Mouse (Mus musculus) embryonic facial prominence, embryonic 14.5 days (tissue): ENCODE data around the gene 2210010C04Rik. TPM values are rescaled to one million over a fixed set of nuclear protein-coding genes. Genes with fewer than 3 reads are reported as not detected.

Source experiments
- ATAC-seq: fragments of 200-750 bp; cut with Nextera tagmentation; 2 replicates; pipeline ENCODE4 v1.8.0; 2017; ENCODE audit warnings: low read depth, moderate number of reproducible peaks, moderate TSS enrichment
- DNase-seq: peaks from one replicate; pipeline ENCODE4 v3.0.0-alpha.2; 2015; ENCODE audit warnings: low spot score
- H3K27ac ChIP-seq: fragments of 300-500 bp; sonication (generic); replicated peaks from 2 replicates; pipeline ENCODE4 v1.5.1; 2014; ENCODE audit warnings: low read depth, mild to moderate bottlenecking, low read length, moderate library complexity
- H3K27me3 ChIP-seq: fragments of 300-500 bp; sonication (generic); replicated peaks from 2 replicates; pipeline ENCODE4 v1.6.1; 2014; ENCODE audit warnings: low read length; ENCODE audit not compliant: control insufficient read depth, insufficient read depth
- H3K36me3 ChIP-seq: fragments of 300-500 bp; sonication (generic); 2 replicates; pipeline ENCODE4 v1.6.1; 2014; ENCODE audit warnings: low read length, mixed read lengths; ENCODE audit not compliant: control insufficient read depth, insufficient read depth
- H3K4me1 ChIP-seq: fragments of 300-500 bp; sonication (generic); 2 replicates; pipeline ENCODE4 v1.6.1; 2014; ENCODE audit warnings: antibody characterized with exemption, low read length; ENCODE audit not compliant: control insufficient read depth, insufficient read depth
- H3K4me2 ChIP-seq: fragments of 300-500 bp; sonication (generic); 2 replicates; pipeline ENCODE4 v1.6.1; 2014; ENCODE audit warnings: low read depth, mild to moderate bottlenecking, low read length, moderate library complexity, mixed read lengths
- H3K4me3 ChIP-seq: fragments of 300-500 bp; sonication (generic); 2 replicates; pipeline ENCODE4 v1.5.1; 2014; ENCODE audit warnings: low read depth, mild to moderate bottlenecking, low read length
- H3K9ac ChIP-seq: fragments of 300-500 bp; sonication (generic); 2 replicates; pipeline ENCODE4 v1.6.1; 2014; ENCODE audit warnings: low read depth, mild to moderate bottlenecking, low read length, moderate library complexity, mixed read lengths
- H3K9me3 ChIP-seq: fragments of 300-500 bp; sonication (generic); 2 replicates; pipeline ENCODE4 v1.6.1; 2016; ENCODE audit warnings: low read length; ENCODE audit not compliant: control insufficient read depth
- WGBS: fragments of 180-500 bp; shearing (Covaris S2); extraction: QIAGEN DNeasy Blood & Tissue Kit; methylation state at CpG from one replicate; pipeline ENCODE4 v1.1.7; 2014; 5-methylcytosine and 5-hydroxymethylcytosine counted together
- polyA plus RNA-seq: library from polyadenylated mRNA; unstranded; fragments of >200 nt; fragmentation: Nextera tagmentation; extraction: Ambion mirVana; gene quantifications from 2 replicates; pipeline ENCODE4 v1.2.1, GENCODE M21; 2014

Gene 2210010C04Rik
- not detected in 2 replicates for polyA plus RNA-seq

DNA sequence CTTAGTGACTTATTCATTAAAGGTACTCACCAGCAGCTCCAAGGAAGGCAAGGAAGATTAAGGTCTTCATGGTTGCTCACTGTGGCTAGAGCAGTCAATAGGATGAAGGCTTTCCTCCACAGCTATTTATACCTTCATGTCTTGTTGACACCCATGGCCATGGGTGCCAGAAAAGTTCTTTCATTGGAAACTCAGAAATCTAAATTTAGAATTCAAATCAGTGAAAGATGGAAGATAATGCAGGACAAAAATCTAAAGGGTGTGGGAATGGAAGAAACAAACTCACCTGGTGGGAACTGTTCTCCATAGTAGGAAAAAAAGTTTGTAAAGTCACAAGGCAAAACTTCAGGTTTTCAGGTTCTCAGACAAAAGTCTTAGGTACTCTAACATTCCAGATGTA lies at the start of gene 2210010C04Rik:
Gene 2210010C04Rik, minus strand, starts transcription at position 101 of the 400 bp plus-strand sequence.
- H3K27me3 ChIP-seq: no peaks in the 10 kb centered on the region
- H3K4me1 ChIP-seq: no peaks in the 10 kb centered on the region
- ATAC-seq (no peak), DNase-seq (no peak)
- H3K4me3 ChIP-seq: no peak within 1 kb of the TSS
- no peaks in the 10 kb centered on the region for H3K9me3 ChIP-seq
- no peak within 1 kb of the TSS for H3K27ac ChIP-seq
- no peak within 1 kb of the TSS for H3K4me2 ChIP-seq
- H3K36me3 ChIP-seq: no peaks in the 10 kb centered on the region
- no peak within 1 kb of the TSS for H3K9ac ChIP-seq

- no peaks in the 10 kb centered on the region for H3K4me1 ChIP-seq
- H3K4me3 ChIP-seq: no peak overlapping the region
- no peaks in the 10 kb centered on the region for H3K36me3 ChIP-seq
- no peak for ATAC-seq
- H3K9ac ChIP-seq: no peak overlapping the region
- no peak overlapping the region for H3K27ac ChIP-seq
- no peak for DNase-seq
- no peaks in the 10 kb centered on the region for H3K9me3 ChIP-seq
- no peaks in the 10 kb centered on the region for H3K27me3 ChIP-seq
- no peak overlapping the region for H3K4me2 ChIP-seq
Measured at GRCm38 (mm10) chr6:41080121-41080520, 44.8 kb upstream of the 2210010C04Rik start.

DNA sequence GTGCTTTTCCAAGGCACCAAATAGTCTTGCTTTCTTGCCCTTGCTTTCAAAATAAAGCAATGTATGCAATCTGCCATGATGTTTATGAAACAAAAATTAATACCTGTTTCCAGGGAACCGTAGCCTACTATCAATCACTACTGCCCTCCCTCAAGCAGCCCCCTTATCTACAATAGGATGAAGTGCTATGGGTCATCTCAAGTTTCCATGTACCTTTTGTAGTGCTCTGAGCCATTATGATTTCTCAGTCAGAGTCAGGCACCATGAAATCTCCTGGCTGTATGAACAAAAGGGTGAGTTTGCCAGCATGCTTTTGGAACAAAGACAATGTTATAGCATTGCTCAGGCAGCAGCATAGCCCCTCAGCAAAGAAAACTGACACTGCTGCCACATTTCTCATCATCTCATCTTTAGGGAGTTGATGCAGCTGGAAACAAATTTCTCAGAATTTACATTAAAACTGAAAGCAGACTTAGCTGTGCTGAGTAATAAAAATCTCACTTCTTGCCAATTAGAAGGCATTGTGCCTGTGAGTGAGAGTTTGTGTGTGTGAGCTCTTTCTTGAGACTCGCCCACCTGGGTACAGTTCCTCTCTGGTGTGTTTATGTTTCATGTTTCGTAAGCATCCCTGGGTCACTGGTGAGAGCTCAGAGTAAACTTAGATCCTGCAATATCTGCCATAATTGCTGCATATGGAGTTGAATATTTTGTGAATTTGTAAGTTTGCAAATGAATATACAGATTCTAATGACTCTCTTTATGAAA lies 43.4 kb upstream of the 2210010C04Rik start:
- H3K9ac ChIP-seq: no peak overlapping the region
- H3K9me3 ChIP-seq: no peaks in the 10 kb centered on the region
- no peaks in the 10 kb centered on the region for H3K36me3 ChIP-seq
- H3K27ac ChIP-seq: no peak overlapping the region
- H3K4me3 ChIP-seq: no peak overlapping the region
- WGBS: 47% methylated on average over 3 of the region's 3 CpGs
- ATAC-seq (peak; percentile 4; the same call in 1 of the 2 replicates), DNase-seq (peak; percentile 22)
- no peaks in the 10 kb centered on the region for H3K27me3 ChIP-seq
- H3K4me1 ChIP-seq: no peaks in the 10 kb centered on the region
- no peak overlapping the region for H3K4me2 ChIP-seq

DNA sequence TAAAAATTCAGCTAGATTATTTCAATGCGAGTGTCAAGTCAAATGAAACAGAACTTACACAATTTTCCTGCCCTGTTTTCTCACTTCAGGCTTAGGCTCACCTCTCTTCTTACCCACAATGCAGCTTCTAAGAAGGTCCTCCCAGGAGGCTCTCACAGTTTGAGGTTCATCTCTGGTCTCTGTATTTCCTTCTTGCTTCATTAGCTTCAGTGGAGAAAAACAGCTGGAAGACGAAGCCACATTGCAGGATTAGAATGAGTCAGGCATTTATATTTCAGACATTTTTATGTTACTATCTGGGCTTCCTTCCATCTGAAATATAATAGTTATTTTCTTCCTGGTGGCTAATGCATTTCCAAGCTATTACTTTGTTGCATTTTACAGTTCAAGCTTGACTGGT lies 40.4 kb upstream of the 2210010C04Rik start:
- no peak for ATAC-seq
- WGBS: 57% methylated on average over 2 of the region's 2 CpGs

DNA sequence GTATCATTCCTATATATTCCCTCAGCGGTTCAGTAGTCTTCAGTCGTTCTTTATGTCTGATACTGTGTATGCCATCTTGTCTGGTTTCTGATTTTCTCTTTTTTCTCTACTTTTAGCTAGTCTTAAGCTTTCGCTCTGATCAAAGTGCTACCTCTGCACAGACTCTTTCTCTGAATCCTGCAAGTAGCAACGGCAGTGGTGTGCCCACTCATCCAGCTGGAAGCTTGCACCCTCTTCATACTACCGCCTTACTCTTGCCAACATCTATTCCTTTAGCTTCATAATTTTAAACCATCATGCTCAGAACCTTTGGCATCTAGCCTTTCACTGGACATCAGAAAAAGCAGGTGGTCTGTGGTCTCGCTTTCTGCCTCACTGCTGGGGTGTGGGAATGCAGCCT lies 28.0 kb upstream of the 2210010C04Rik start:
- Histone ChIP-seq H3K27ac (no peak overlapping the region), H3K4me1 (no peaks in the 10 kb centered on the region; the same call in 1 of the 2 replicates), H3K4me2 (no peak overlapping the region), H3K27me3 (no peaks in the 10 kb centered on the region), H3K4me3 (no peak overlapping the region), H3K9ac (no peak overlapping the region), H3K9me3 (no peaks in the 10 kb centered on the region), H3K36me3 (no peaks in the 10 kb centered on the region)
- 89% methylated on average over 6 of the region's 6 CpGs for WGBS
- ATAC-seq (no peak), DNase-seq (no peak)

More for the DNA sequence above, 40.4 kb upstream of the 2210010C04Rik start:
- no peak overlapping the region for H3K27ac ChIP-seq
- no peak overlapping the region for H3K9ac ChIP-seq
- H3K4me2 ChIP-seq: no peak overlapping the region
- H3K27me3 ChIP-seq: no peaks in the 10 kb centered on the region
- no peaks in the 10 kb centered on the region for H3K9me3 ChIP-seq
- no peak overlapping the region for H3K4me3 ChIP-seq
- DNase-seq: no peak
- no peaks in the 10 kb centered on the region for H3K36me3 ChIP-seq
- no peaks in the 10 kb centered on the region for H3K4me1 ChIP-seq

DNA sequence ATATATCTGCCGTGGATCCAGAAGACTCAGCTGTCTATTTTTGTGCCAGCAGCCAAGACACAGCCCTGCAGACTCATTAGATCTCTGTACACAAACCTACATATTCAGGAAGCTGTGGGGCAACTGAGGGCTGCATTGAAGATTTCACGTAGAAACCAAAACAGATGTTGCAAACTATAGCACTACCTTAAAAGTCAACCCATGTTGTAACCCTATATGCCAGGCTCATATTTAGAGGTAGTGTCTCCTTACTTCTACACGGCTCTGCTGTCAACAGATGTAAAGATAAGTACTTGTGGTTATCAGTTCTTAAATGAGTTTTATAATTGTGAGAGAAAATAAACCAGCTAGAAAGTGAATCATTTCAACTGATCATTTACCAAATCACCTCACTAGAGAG lies 27.4 kb upstream of the 2210010C04Rik start:
- H3K4me3 ChIP-seq: no peak overlapping the region
- no peak overlapping the region for H3K9ac ChIP-seq
- H3K36me3 ChIP-seq: no peaks in the 10 kb centered on the region
- H3K4me2 ChIP-seq: no peak overlapping the region
- no peaks in the 10 kb centered on the region; the same call in 1 of the 2 replicates for H3K4me1 ChIP-seq
- H3K27me3 ChIP-seq: no peaks in the 10 kb centered on the region
- 33% methylated on average over 3 of the region's 3 CpGs for WGBS
- no peaks in the 10 kb centered on the region for H3K9me3 ChIP-seq
- ATAC-seq (no peak), DNase-seq (no peak)
- H3K27ac ChIP-seq: no peak overlapping the region

DNA sequence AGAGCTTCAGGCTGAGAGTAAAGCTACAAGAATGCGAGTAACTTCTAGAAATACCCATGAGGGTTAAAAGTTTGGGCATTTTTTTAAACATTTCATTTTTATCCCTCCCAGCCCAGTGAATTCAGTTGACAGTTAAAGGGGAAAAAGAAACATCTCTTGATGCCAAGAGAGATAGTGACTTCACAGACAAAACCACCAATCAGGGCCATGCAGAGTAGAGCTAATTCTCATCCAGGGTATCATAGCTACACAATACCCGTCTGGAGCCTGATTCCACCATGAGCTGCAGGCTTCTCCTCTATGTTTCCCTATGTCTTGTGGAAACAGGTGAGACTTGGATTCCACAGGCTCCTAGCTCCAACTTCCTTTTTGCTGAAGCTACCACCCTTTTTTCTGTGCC lies 26.8 kb upstream of the 2210010C04Rik start:
- H3K27ac ChIP-seq: no peak overlapping the region
- no peak overlapping the region for H3K4me2 ChIP-seq
- no peak overlapping the region for H3K9ac ChIP-seq
- no peaks in the 10 kb centered on the region for H3K27me3 ChIP-seq
- WGBS: 74% methylated on average over 2 of the region's 2 CpGs
- H3K4me3 ChIP-seq: no peak overlapping the region
- H3K4me1 ChIP-seq: no peaks in the 10 kb centered on the region; the same call in 1 of the 2 replicates
- DNase-seq (no peak), ATAC-seq (no peak)
- no peaks in the 10 kb centered on the region for H3K9me3 ChIP-seq
- H3K36me3 ChIP-seq: no peaks in the 10 kb centered on the region

- no peak overlapping the region for H3K27ac ChIP-seq
- H3K4me1 ChIP-seq: no peaks in the 10 kb centered on the region; the same call in 1 of the 2 replicates
- 68% methylated on average over 5 of the region's 5 CpGs for WGBS
- ATAC-seq (no peak), DNase-seq (no peak)
- no peak overlapping the region for H3K4me3 ChIP-seq
- no peaks in the 10 kb centered on the region for H3K9me3 ChIP-seq
- no peaks in the 10 kb centered on the region for H3K36me3 ChIP-seq
- H3K27me3 ChIP-seq: no peaks in the 10 kb centered on the region
- H3K4me2 ChIP-seq: no peak overlapping the region
- no peak overlapping the region for H3K9ac ChIP-seq
Measured at GRCm38 (mm10) chr6:41061085-41061484, 25.8 kb upstream of the 2210010C04Rik start.

DNA sequence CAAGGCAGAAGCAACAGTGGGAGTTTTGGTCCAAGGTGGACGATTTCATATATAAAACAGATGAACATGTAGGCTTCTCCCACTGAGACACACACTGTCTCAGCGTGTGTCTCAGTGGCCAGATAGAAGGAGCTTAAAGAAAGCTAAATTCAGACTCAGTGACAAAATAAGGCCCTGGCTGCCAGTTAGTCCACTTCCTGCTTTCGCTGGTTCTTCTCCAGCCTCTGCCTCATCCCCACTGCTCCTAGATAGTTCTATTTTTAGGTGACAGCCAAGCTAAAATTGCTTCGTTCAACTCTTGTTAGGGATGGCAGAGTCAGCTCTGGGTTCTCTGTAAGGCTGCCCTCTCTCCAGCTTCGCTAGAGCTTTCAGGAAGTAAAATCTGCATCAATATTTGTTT lies 22.3 kb upstream of the 2210010C04Rik start:
- no peak overlapping the region for H3K4me3 ChIP-seq
- H3K27ac ChIP-seq: no peak overlapping the region
- H3K9me3 ChIP-seq: no peaks in the 10 kb centered on the region
- H3K4me2 ChIP-seq: no peak overlapping the region
- no peaks in the 10 kb centered on the region for H3K36me3 ChIP-seq
- H3K4me1 ChIP-seq: no peaks in the 10 kb centered on the region; the same call in 1 of the 2 replicates
- ATAC-seq (no peak), DNase-seq (no peak)
- no peaks in the 10 kb centered on the region for H3K27me3 ChIP-seq
- 65% methylated on average over 5 of the region's 5 CpGs for WGBS
- no peak overlapping the region for H3K9ac ChIP-seq
